Mouse (Mus musculus) neural tube, embryonic 15.5 days (tissue): ENCODE results near the gene Psg20. TPM values are rescaled to one million over a fixed set of nuclear protein-coding genes. Genes with fewer than 3 reads are reported as not detected.
A peak's percentile ranks its signal among the peaks of the same experiment; 100 is the strongest.
"Not testable (repeated sequence)": the region's sequence is repeated elsewhere in the genome, so short reads cannot be mapped to it uniquely, and the experiment has no call there.

ENCODE experiments used
- ATAC-seq: fragments of 200-750 bp; cut with Nextera tagmentation; 2 replicates; pipeline ENCODE4 v1.8.0; 2017; ENCODE audit warnings: mild to moderate bottlenecking, moderate TSS enrichment, moderate library complexity; ENCODE audit not compliant: low FRiP score
- H3K27ac ChIP-seq: fragments of 300-500 bp; sonication (generic); replicated peaks from 2 replicates; pipeline ENCODE4 v1.5.1; 2015; ENCODE audit warnings: mild to moderate bottlenecking, inconsistent platforms
- H3K27me3 ChIP-seq: fragments of 300-500 bp; sonication (generic); replicated peaks from 2 replicates; pipeline ENCODE4 v1.6.1; 2015; ENCODE audit warnings: inconsistent platforms
- H3K36me3 ChIP-seq: fragments of 300-500 bp; sonication (generic); 2 replicates; pipeline ENCODE4 v1.6.1; 2015; ENCODE audit warnings: inconsistent platforms
- H3K4me1 ChIP-seq: fragments of 300-500 bp; sonication (generic); 2 replicates; pipeline ENCODE4 v1.6.1; 2015; ENCODE audit warnings: inconsistent platforms
- H3K4me2 ChIP-seq: fragments of 300-500 bp; sonication (generic); 2 replicates; pipeline ENCODE4 v1.6.1; 2015; ENCODE audit warnings: inconsistent platforms, mild to moderate bottlenecking, moderate library complexity
- H3K4me3 ChIP-seq: fragments of 300-500 bp; sonication (generic); replicated peaks from 2 replicates; pipeline ENCODE4 v1.5.1; 2015; ENCODE audit warnings: mild to moderate bottlenecking, inconsistent platforms
- H3K9ac ChIP-seq: fragments of 300-500 bp; sonication (generic); replicated peaks from 2 replicates; pipeline ENCODE4 v1.6.1; 2015; ENCODE audit warnings: mild to moderate bottlenecking, inconsistent platforms
- H3K9me3 ChIP-seq: fragments of 300-500 bp; sonication (generic); replicated peaks from 2 replicates; pipeline ENCODE4 v1.6.1; 2016; ENCODE audit warnings: inconsistent platforms
- whole genome bisulfite sequencing: fragments of 180-500 bp; shearing (Covaris S2); methylation state at CpG from one replicate; pipeline ENCODE4 v1.1.7; 2015; ENCODE audit warnings: mixed read lengths; 5-methylcytosine and 5-hydroxymethylcytosine counted together
- polyA plus RNA-seq: library from polyadenylated mRNA; unstranded; fragments of >200 nt; fragmentation: Nextera tagmentation; extraction: Ambion mirVana; gene quantifications from 2 replicates; pipeline ENCODE4 v1.2.1, GENCODE M21; 2015

Psg20 gene
- not detected in 2 replicates for polyA plus RNA-seq

DNA sequence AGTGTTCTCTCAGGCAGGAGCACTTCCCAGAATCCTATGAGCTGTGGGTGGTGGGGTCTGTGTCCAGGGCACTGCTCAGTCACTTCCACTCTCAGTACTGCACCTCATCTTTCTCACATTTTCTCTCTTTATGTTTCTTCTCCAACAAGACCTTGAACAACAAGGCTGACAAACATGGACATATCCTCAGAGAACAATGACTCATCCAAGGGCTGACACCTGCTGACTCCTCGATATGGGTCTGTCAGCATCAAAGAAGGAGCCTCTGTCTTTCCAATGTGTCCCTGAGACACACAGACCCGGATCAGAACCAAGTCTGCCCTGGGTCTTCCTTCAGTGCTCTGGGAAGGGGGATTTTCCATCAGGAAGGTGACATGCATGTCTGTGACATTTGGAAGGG is at the start of gene Psg20:
Gene Psg20 (minus strand): TSS at position 101 of the 400 bp plus-strand sequence.
- 66% methylated on average over 2 of the region's 2 CpGs for WGBS
- ATAC-seq: no peak

DNA sequence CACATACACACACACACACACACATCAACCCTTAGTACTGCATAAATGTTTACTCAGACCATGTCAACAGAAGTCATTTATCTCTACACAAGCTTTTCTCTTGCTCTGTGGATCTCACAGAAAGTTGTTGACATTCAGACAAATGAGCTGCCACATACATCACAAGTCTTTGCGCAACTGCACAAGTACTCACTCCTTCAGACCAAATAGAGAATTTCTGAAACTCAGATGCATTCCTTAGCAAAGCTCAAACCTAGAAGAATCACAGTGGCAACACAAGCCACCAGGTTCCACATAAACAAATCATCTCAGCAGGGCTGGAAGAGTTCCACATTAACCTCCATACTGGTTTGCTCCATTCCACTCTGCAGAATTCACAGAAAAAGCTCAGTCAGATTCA is 48.5 kb upstream of the Psg20 start:
- Histone ChIP-seq H3K36me3 (no peaks in the 10 kb centered on the region), H3K4me2 (no peak overlapping the region), H3K27me3 (no peaks in the 10 kb centered on the region), H3K9ac (no peak overlapping the region), H3K27ac (no peak overlapping the region), H3K4me3 (no peak overlapping the region), H3K4me1 (no peaks in the 10 kb centered on the region), H3K9me3 (no peaks in the 10 kb centered on the region)
- WGBS: 92% methylated on average over 1 of the region's 1 CpGs
- no peak for ATAC-seq

More for the DNA sequence above, at the start of gene Psg20:
- Histone ChIP-seq H3K36me3 (no peaks in the 10 kb centered on the region), H3K4me1 (no peaks in the 10 kb centered on the region), H3K27ac (no peak within 1 kb of the TSS), H3K27me3 (no peaks in the 10 kb centered on the region), H3K4me2 (no peak within 1 kb of the TSS), H3K9me3 (no peaks in the 10 kb centered on the region), H3K9ac (no peak within 1 kb of the TSS), H3K4me3 (no peak within 1 kb of the TSS)

DNA sequence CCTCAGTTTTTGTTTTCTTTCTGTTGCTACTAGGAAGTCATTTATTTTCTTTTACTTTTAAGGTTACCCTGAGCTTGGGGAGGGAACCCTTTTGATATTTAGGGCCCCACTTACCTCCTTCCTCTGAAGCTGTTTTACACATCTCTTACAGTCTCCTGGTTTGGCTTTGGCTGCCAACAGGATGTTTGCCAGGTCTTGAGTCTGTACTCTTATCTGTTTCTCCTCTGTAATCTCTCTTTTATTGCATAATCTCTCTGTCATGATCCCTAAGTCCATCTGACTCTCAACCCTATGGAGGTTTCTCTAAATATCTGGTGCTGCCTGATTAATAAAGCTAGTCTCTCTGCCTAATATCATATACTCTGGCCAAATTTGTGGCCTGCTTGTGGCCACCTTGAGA is 47.1 kb upstream of the Psg20 start:
- Histone ChIP-seq H3K36me3 (no peaks in the 10 kb centered on the region), H3K27me3 (no peaks in the 10 kb centered on the region)

DNA sequence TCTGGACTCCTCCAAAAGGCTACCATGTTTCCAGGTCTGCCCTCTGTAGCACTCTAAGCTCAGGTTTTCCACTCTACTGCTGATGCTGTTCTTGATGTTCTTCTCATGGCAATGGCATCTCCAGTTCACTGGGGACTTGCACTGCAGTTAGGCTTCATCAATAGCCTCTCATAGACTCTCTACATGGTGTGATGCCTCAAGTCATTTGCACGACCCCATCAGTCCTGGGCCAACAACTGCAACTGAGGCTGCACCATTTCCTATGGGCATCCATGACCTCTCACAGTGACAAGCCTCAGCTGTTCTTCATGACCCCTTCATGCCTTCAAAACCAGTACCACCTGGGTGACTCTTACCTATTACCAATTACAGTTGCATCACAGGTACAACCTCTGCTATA is 42.4 kb upstream of the Psg20 start:
- Histone ChIP-seq H3K9ac (no peak overlapping the region), H3K9me3 (no peaks in the 10 kb centered on the region), H3K4me1 (no peaks in the 10 kb centered on the region), H3K27ac (no peak overlapping the region), H3K36me3 (no peaks in the 10 kb centered on the region), H3K27me3 (no peaks in the 10 kb centered on the region), H3K4me2 (no peak overlapping the region), H3K4me3 (no peak overlapping the region)
- ATAC-seq: no peak
- WGBS: 71% methylated on average over 1 of the region's 1 CpGs

More for the DNA sequence above, 47.1 kb upstream of the Psg20 start:
- no peak overlapping the region for H3K9ac ChIP-seq
- no peaks in the 10 kb centered on the region for H3K4me1 ChIP-seq
- no peak overlapping the region for H3K4me3 ChIP-seq
- H3K9me3 ChIP-seq: no peaks in the 10 kb centered on the region
- no peak overlapping the region for H3K4me2 ChIP-seq
- no peak for ATAC-seq
- no peak overlapping the region for H3K27ac ChIP-seq

DNA sequence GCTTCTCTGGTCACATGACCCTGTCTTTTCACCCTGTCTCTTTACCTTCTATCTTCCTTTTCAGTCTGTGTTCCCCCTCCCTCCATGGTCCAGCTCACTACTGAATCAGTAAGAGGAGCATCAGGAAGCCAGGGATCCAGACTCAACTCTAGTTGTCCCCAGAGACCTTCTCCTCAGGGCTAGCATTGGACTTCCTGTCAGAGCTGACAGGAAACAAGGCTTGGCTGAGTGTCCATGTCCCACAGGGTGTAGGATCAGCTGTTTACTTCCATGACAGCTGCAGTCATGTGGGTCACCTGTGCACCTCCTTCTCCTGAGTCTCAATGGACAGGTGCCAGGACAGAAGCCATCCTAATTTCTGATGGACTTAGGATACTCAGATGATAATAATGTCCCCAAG is 39.9 kb upstream of the Psg20 start:
- H3K4me3 ChIP-seq, H3K27me3 ChIP-seq, H3K36me3 ChIP-seq, H3K4me1 ChIP-seq, H3K9ac ChIP-seq, H3K4me2 ChIP-seq, ATAC-seq, H3K27ac ChIP-seq, H3K9me3 ChIP-seq: not testable (repeated sequence)

DNA sequence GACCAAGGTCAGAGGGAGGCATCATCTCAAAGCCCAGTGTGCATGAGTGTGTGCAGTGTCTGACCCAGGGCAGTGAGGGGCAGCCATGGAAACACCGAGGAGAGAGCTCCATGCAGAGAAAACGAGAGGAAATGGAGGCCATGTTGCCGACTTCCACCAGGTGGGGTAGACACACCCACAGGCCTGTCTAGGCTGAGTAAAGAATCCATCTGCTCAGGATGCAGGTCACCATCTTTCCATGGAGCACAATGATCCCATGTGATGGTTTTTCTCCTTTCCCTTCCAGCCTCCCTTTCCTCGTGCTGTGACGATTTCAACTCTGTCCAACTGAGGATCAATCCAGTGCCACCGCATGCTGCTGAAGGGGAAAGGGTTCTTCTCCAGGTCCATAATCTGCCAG is 38.0 kb upstream of the Psg20 start:
- Histone ChIP-seq H3K27me3 (no peaks in the 10 kb centered on the region), H3K9me3 (no peaks in the 10 kb centered on the region), H3K9ac (no peak overlapping the region), H3K27ac (no peak overlapping the region), H3K36me3 (no peaks in the 10 kb centered on the region), H3K4me2 (no peak overlapping the region), H3K4me3 (no peak overlapping the region), H3K4me1 (no peaks in the 10 kb centered on the region)
- no peak for ATAC-seq
- WGBS: 87% methylated on average over 6 of the region's 6 CpGs

DNA sequence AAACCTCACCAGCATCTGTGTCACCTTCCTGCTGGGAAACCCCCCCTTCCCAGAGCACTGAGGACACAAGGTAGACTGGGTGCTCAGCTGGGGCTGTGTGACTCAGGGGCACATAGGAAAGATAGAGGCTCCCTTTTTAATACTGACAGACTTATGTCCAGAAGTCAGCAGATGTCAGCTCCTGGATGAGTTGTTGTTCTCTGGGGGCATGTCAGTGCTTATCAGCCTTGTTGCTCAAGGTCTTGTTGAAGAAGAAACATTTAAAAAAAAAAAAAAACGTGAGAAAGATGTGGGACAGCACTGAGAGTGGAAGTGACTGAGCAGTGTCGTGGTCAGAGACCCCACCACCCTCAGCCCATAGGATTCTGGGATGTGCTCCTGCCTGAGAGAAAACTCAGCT is 31.8 kb upstream of the Psg20 start, which contains the start of gene Psg22:
Gene Psg22 (plus strand): TSS at position 301 of the 400 bp plus-strand sequence.
- WGBS: 47% methylated on average over 2 of the region's 2 CpGs
- no peaks in the 10 kb centered on the region for H3K4me1 ChIP-seq
- H3K36me3 ChIP-seq: no peaks in the 10 kb centered on the region
- H3K4me3 ChIP-seq: no peak within 1 kb of the TSS
- H3K27me3 ChIP-seq: no peaks in the 10 kb centered on the region
- no peak within 1 kb of the TSS for H3K4me2 ChIP-seq
- no peaks in the 10 kb centered on the region for H3K9me3 ChIP-seq
- no peak for ATAC-seq
- H3K27ac ChIP-seq: no peak within 1 kb of the TSS
- H3K9ac ChIP-seq: no peak within 1 kb of the TSS

DNA sequence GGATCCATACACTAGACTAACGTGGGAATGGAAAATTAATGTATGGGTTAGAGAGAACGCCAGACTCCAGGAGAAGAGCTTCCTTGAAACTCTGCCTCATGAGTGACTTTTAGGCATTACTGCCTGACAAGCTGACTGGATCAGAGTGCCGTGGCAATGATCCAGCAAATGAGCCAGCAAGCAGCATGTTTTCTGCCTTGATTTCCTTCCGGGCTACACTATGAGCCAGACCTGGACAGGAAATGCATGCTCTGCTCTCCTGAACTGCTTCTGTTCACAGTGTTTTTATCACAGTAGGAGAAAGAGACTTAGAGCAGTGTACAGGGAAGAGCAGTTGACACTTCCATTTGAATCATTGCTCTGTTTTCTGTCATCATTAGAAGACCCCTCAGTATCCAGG is 29.6 kb upstream of the Psg20 start:
- H3K4me1 ChIP-seq: no peaks in the 10 kb centered on the region
- no peak overlapping the region for H3K4me3 ChIP-seq
- H3K4me2 ChIP-seq: no peak overlapping the region
- no peak overlapping the region for H3K27ac ChIP-seq
- ATAC-seq: no peak
- no peaks in the 10 kb centered on the region for H3K9me3 ChIP-seq
- no peaks in the 10 kb centered on the region for H3K27me3 ChIP-seq
- WGBS: 77% methylated on average over 4 of the region's 4 CpGs
- H3K36me3 ChIP-seq: no peaks in the 10 kb centered on the region
- no peak overlapping the region for H3K9ac ChIP-seq

DNA sequence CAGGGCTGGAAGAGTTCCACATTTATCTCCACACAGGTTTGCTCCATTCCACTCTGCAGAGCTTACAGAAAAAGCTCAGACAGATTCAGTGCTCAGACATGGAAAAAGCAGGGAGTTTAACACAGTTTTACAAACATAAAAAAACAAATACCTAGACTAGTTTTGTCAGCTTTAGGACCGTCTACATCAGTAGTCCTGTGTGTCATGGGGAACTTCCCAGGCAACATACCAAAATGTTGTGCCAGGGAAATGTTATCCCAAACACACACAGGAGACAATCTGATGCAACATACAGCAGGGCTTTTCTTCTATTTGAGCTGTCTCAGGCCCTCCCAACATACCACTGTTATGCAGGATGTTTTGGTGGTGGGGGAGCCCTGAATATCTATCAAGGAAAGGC is 24.9 kb upstream of the Psg20 start:
- Histone ChIP-seq H3K4me3 (no peak overlapping the region), H3K27me3 (no peaks in the 10 kb centered on the region), H3K9me3 (no peaks in the 10 kb centered on the region), H3K9ac (no peak overlapping the region), H3K4me2 (no peak overlapping the region), H3K4me1 (no peaks in the 10 kb centered on the region), H3K36me3 (no peaks in the 10 kb centered on the region), H3K27ac (no peak overlapping the region)
- WGBS: 81% methylated on average over 1 of the region's 1 CpGs
- ATAC-seq: no peak

DNA sequence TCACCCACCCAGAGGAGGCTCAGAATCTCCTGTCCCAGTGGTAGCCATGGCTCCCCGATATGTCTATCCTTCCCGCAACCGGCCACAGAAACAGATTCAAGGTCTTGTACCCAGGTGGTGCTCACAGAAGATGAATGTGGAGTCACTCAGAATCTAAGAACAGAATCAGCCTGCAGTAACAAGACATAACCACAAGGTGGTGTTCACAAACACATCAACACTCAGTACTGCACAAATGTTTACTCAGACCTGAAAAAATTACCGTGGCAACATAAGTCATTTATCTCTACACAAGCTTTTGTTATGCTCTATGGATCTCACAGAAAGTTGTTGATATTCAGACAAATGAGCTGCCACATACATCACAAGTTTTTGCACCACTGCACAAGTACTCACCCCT is 24.3 kb upstream of the Psg20 start:
- not testable (repeated sequence) for H3K9me3 ChIP-seq, H3K4me1 ChIP-seq, H3K9ac ChIP-seq, H3K4me2 ChIP-seq, ATAC-seq, H3K36me3 ChIP-seq, H3K4me3 ChIP-seq, H3K27me3 ChIP-seq, H3K27ac ChIP-seq
- 77% methylated on average over 4 of the region's 4 CpGs for WGBS

DNA sequence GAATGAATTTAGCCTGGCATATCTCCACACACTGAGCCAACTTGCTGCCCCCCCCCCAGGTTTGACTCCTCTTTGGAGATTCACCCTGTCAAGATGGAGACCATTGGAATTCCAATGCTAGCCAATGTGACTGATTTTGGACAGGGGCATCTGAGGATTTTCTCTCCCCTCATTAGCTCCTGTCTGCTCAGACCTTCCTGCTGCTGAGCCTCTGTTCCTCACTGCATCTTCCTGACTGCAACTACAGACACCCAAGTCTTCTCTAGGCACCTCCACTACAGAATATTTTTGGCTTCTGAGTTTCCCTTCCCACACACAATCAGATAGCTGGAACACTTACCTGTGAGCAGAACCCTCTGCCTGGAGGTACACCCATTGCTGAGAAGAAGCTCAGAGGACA is 399 bp downstream of the Psg20 start:
- Histone ChIP-seq H3K4me1 (no peaks in the 10 kb centered on the region), H3K27me3 (no peaks in the 10 kb centered on the region), H3K4me3 (no peak overlapping the region), H3K9me3 (no peaks in the 10 kb centered on the region), H3K36me3 (no peaks in the 10 kb centered on the region), H3K9ac (no peak overlapping the region), H3K27ac (no peak overlapping the region), H3K4me2 (no peak overlapping the region)
- no peak for ATAC-seq

DNA sequence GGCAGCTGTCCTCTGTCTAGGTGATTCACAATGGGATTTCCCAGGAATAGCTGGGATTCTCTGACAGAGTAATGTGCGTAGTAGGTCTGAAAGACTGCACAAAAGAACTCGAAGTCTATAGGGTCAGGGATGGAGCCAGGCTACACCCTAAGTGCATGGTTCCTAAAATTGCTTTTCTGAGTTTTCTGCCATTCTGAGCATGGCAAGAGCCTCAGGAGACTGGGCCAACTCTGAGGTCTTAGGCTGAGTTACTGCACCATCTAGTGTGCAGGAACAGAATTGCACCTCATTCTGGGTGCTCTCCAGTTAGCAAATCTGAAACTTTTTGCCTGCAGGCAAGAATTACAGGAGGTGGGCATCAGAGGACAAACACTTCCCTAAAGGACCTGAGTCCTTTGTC is 6.2 kb downstream of the Psg20 start:
- no peaks in the 10 kb centered on the region for H3K27me3 ChIP-seq
- no peak overlapping the region for H3K4me2 ChIP-seq
- no peak overlapping the region for H3K27ac ChIP-seq
- no peaks in the 10 kb centered on the region for H3K36me3 ChIP-seq
- no peak overlapping the region for H3K4me3 ChIP-seq
- H3K9me3 ChIP-seq: no peaks in the 10 kb centered on the region; the same call in 1 of the 2 replicates
- H3K9ac ChIP-seq: no peak overlapping the region
- WGBS: 50% methylated on average over 2 of the region's 2 CpGs
- no peaks in the 10 kb centered on the region for H3K4me1 ChIP-seq
- ATAC-seq: peak; percentile 50; the same call in 1 of the 2 replicates

DNA sequence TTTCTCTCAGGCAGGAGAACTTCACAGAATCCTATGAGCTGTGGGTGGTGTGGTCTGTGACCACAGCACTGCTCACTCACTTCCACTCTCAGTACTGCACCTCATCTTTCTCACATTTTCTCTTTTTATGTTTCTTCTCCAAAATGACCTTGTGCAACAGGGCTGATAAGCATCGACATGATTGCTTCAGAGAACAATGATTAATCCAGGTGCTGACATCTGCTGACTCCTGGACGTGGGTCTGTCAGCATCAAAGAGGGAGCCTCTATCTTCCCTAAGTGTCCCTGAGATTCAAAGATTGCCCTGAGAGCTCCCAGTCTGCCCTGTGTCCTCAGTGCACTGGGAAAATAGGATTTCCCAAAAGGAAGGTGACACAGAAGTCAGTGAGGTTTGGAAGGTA is 29.4 kb downstream of the Psg20 start, which contains the start of gene Psg21:
Gene Psg21 (minus strand): TSS at position 101 of the 400 bp plus-strand sequence.
- 68% methylated on average over 2 of the region's 2 CpGs for WGBS
- H3K27me3 ChIP-seq, H3K4me3 ChIP-seq, H3K9me3 ChIP-seq, ATAC-seq, H3K4me2 ChIP-seq, H3K4me1 ChIP-seq, H3K27ac ChIP-seq, H3K36me3 ChIP-seq, H3K9ac ChIP-seq: not testable (repeated sequence)
